Mouse (Mus musculus) heart, postnatal 10 days (tissue): Measurements from ENCODE around the gene Sod3. TPM values are rescaled to one million over a fixed set of nuclear protein-coding genes. Genes with fewer than 3 reads are reported as not detected.

Experiments used
- DNase-seq, 2 experiments: peaks; one replicate each; pipeline ENCODE4 v3.0.0; 2021
- intact Hi-C: fragments of 180-260 bp; cut with DNase I; formaldehyde crosslinking; loops from one replicate; pipeline ENCODE4 v1.15.1; 2025
- total RNA-seq, 2 experiments: library from RNA; stranded (reverse); gene quantifications; 2 replicates each; pipeline ENCODE4 v1.2.3; 2021

Gene Sod3
- total RNA-seq, 2 experiments from 2014 or later, result 8.6 to 13.0 TPM

DNA sequence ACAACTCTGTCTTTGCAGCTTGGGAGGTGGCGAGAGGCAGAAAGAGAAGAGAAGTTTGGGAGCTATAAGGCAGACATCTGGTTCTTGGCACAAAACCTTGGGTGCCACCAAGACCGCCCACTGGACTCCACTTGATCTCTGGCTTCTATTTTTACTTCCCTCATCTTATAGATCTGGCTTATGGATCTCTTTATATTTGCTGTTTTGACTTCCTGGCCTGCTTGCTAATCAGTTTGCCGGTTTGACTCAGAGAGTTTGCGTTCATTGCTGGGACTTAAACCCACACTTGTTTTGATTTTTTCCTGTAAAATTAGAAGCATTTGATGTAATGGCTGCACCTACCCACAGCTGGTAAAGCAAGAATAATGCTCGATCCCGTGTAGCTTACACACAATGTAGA, 7.3 kb downstream of the Sod3 start:
- DNase-seq, result no peak
- intact Hi-C loops, result no loop called here

DNA sequence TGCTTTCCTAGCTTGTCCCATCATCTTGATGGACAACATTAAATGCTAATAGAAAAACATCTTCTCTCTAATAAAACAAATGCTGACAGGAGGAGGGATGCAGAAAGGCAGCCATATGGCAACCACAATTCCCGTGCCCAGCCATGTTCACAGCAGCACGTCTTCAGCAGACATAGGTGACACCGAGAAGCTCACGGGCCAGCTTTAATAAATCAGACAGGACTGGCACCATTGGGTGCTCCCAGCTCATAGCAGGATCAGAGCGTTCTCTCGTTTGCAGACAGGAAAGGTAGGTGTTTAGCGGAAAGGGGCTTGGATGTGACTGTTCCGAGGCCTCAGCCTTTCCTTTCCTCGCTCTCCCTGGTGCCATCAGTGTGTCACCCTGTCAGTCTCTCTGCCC, 12.3 kb downstream of the Sod3 start:
- no peak for DNase-seq
- intact Hi-C loops, result no loop called here

DNA sequence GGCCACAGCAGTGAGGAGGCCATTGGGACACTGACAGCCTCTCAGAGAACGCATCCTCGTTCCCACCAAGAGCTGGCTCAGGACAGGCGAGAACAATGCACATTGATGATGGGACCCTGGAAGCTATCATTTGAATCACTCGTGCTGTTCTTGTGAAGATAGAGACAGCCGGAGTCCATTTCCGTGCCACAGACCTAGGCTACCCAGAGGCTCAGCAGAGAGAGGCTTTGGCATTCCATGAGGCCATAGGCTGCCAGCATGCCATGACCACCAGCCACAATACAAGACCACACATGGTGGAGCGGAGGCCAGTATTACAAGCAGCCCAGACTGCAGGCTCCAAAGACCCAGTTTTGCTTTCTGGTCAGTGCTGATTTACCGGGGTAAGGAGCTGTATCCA, 19.2 kb downstream of the Sod3 start:
- no peak for DNase-seq
- intact Hi-C loops, result no loop called here

DNA sequence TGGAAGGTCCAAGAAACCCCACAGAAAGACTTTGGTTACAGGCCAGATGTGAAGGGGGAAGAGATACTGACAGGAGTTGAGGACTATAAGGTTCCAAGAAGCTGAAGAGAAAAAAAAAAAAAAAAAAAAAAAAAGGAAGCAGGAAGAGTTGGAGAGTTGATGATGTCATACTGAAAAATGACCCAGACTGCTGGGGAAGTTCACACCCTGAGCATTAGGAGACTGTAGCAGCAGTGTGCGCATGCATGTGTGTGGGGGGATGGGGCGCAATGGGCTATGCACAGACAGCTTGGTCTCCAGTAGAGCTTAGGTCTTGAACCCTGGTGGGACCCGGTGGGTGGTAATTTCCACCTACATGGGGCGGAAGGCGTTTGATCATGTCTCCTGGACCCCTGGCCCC, 20.2 kb downstream of the Sod3 start:
- DNase-seq, result no peak
- intact Hi-C loops, result no loop called here

DNA sequence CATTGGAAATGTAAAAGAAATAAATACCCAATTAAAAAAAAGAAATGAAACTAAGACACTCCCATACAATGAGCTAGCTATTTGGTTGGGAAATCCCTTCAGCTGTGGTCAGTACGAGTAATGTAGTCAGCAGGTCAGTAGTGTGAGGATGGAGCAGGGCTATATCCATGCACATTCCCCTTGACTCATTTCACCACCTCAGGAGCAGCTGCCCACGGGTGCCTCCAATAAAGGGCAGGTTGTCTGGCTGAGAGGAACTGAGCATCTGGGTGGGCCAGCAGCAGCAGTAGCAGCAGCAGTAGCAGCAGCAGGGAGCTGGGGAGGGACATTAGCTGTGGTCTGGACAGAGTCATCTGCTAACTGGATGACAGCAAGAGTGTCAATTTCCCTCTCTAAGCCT, 22.4 kb downstream of the Sod3 start:
- intact Hi-C loops, result no loop called here
- no peak for DNase-seq

DNA sequence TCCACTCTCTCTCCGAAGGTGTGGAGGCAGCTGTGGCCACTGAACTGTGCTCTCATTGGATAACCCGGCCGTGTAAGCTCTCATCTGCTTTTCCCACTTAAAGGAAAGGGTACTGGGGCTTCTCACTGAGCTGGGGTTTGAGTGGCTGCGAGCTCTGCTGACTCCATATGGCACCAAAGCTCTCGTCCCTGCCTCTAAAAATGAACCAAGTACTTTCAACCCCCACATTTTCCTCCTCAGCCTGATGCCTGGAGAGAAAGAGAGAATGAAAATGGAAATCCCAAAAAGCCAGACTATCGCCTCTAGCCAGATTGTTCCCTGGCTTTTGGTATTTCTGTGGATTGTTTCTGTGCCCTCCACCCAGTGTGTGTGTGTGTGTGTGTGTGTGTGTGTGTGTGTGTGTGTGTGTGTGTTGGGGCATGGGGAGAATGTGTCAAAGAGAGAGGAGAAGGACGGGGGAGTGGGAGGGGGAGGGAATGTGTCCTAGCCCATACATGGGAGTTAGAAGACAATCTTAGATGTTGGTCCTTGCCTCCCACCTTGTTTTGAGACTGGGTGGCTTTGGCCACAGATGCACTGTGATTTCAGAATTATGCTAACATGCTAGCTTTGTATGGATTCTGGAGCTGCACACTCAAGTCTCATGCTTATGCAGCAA, 24.6 kb downstream of the Sod3 start:
- DNase-seq, result no peak
- intact Hi-C loops, result no loop called here

DNA sequence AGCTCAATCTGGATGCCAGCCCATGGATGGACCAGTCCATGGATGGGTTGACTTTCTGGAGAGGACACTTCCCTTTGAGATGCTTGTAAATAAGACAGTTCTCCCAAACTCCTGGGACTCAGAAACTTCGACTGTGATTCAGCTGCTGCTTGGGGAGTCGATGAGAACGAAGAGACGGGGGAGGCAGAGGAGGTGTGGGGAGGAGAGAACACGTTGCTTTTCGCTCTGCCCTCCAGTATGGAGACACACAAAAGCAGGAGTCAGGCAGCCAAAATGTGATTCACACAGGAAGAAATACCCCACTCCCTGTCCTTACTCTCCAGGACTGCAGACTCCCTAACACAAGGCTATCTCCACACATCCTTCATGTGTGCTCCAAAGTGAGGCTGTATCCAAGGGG, 26.8 kb downstream of the Sod3 start:
- DNase-seq, result no peak
- intact Hi-C loops, result no loop called here

DNA sequence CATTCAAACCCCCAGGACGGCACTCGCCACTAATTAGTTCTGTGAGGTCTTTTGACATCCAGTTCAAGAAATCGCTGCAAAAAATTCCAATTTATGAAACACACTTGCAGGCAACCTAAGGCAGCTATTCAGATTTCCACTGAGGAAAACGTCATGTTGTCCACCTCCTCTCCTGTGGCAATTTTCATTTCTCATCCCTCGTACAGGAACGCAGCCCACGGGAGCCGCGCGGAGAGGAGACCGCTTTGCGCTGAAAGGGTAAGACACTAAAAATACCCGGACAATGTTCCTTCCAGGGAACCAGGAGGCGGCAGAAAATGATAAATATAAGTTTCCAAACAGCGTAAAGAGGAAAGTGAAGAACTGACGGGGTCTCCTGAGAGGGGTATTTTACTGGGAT, 27.9 kb downstream of the Sod3 start:
- intact Hi-C loops, result no loop called here
- no peak for DNase-seq

DNA sequence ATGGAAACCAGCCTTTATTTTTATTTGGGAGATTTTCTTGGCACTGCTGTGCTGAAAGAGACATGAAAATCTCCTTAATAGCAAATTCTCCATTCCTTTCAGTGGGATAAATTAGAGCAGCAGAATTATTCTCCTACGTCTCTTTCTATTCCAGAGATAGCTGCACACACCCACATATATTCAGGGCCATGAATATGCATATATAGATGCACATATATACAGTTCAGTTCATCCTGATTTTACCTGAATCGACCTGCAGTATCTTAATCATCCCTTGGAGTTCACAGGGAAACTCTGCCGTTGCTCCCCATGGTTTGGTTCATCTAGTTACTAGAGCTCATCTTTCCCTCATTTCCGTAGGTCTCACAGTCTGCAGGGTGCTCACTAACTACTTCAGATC, 30.2 kb downstream of the Sod3 start:
- intact Hi-C loops, result no loop called here
- DNase-seq, result no peak

DNA sequence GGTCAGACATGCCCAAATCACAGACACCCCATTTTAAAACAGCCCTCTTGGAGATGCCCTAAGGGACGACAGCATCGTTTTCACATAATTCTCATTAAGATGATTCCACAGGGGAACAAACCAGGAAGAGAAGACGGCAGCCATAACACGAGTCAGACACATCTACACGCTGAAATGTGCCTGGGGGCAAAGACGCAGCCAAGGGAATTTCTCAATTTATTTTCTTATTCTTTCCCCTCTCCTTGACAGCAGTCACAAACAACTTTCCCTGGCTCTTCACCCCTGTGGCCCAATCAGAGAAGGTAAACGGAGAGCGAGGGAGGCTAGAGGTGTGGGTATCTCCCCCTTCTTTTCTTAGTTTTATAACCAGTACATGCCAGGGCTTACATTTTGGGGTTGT, 40.8 kb downstream of the Sod3 start:
- DNase-seq, result no peak

DNA sequence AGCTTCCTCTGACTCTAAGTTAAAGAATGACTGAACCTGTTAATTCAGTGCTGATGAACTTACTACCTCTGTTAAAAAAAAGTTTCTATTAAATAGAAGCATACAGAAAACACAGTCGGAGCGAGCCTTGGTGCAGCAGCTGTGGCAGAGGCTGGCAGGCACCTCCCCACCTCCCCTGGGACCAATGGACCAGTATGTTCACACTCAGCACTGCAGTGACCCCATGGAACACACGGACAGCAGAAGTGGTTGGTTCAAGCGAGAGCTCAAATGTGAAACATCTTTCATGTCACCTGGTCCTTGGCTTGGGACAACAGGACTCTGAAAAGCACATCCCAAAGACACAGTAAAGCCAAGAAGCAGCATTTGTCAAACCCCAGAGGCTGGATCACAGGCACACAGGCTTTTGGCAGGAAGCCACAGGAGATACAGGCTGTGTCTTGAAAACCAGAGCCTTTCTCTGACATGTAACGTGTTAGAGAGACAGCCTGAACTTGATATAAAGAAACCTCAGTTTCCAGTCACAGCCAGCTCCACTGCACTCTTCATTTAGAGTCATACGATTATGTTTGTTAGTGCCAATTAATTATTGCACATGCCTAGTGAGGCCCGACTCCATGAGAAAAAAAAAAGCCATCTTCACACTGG, 45.2 kb downstream of the Sod3 start:
- intact Hi-C loops, result no loop called here
- peak in 1 of 2 experiments; percentile 9 for DNase-seq

More for the DNA sequence above, 40.8 kb downstream of the Sod3 start:
- intact Hi-C loops, result no loop called here

DNA sequence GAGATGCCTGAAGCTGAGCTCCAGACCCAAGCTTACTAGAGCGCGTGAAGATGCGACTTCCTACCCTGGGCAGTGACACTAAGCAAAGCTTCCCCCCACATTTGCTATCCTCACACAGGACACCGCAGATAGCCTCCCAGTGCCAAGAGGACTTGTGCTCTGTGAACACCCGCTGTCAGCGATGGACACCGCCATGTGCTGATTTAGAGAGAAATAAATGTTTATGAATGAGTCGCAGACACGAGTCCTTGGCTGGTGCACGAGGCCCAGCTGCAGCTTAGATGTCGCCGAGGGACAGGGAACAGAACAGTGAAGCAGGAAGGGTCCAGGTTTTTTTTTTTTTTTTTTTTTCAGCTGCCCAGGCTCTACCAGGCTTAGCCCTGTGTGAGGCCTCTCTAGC, 46.6 kb downstream of the Sod3 start:
- intact Hi-C loops, result no loop called here
- DNase-seq, result no peak

DNA sequence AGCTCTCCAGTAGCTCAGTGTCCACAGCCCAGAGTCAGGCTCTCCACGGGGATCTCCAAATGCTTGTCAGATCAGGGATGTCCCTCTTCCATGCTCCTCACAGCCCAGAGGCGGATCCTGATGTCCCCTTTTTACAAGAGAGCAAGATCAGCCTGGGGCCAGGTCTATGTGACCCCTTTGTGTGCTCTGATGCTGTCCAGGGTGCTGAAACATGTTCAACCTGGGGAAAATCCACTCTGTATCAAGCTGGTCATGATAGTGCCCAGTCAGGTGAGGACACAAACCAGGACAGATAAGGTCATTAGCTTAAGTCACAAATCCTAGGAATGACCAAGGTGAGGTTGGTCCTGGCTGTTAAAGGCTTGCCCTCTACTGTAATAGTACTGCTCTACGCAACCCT, 48.0 kb downstream of the Sod3 start:
- intact Hi-C loops, result no loop called here
- DNase-seq, result peak; percentile 14 to 51

DNA sequence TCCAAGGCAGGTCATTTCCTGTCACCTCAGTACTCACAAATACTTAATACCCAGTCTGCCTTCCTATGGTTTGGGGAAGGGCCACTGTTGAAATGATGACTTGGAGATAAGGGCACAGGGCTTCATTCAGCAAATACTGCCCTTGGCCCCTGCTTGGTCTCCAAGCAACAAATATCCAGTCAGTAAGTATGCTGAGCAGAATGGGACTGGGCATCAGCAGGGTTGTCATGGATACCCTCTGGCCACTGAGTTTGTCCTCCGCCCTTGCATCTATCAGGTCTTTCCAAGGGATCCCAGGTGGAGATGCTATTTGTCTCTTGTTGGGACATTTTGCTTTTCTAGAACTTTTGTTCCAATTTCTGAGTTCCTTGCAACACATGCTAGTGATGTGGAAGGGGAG, 51.6 kb downstream of the Sod3 start:
- intact Hi-C loops, result no loop called here
- DNase-seq, result no peak

DNA sequence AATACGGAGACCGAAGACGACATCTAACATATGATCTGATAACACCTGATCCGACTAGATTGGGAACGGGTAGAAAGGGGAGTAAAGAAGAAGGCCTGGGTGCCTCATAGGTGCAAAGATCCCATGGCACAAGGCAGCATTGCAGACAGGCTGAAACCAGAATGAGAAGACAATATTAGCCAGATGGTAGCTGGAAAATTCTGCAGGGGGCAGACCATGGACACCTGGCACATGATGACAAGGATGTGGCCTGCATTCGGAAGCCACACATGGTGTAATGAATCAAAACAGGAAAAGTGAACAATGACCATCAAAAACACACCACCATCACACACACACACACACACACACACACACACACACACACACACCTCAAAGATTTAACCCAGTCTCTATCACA, 52.3 kb downstream of the Sod3 start:
- no peak for DNase-seq
- intact Hi-C loops, result no loop called here

DNA sequence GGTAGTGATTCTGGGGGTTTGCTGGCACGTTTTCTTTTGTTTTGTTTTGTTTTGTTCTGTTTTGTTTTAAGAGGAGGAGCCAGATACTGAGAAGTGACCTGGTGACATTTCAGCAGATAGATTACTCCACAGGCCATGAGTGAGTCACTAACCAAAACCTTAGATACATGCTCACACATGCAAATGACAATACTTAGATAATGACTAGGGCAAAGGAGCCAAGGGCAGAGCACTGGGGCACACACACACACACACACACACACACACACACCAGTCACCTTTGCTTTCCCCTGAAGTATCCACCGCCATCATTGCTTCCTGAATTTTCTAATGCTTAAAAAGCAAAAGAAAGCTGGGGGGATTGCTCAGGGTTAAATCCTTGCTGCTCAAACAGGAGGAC, 52.9 kb downstream of the Sod3 start:
- DNase-seq, result no peak
- intact Hi-C loops, result no loop called here

Other genes with a start within 250 kb of the Sod3 start
- 10 to 100 TPM; 74.0 to 76.7 TPM for gene Dhx15, start 173.3 kb upstream of the Sod3 start, total RNA-seq
- gene Ccdc149, start 107.7 kb downstream of the Sod3 start, total RNA-seq, result 1 to 10 TPM; 6.1 to 7.3 TPM
- 1 to 10 TPM; 1.3 to 1.4 TPM for gene Lgi2, start 202.7 kb downstream of the Sod3 start, total RNA-seq